Comparison of ENCODE assay signal across 15 mouse cellular contexts in the genomic region with DNA sequence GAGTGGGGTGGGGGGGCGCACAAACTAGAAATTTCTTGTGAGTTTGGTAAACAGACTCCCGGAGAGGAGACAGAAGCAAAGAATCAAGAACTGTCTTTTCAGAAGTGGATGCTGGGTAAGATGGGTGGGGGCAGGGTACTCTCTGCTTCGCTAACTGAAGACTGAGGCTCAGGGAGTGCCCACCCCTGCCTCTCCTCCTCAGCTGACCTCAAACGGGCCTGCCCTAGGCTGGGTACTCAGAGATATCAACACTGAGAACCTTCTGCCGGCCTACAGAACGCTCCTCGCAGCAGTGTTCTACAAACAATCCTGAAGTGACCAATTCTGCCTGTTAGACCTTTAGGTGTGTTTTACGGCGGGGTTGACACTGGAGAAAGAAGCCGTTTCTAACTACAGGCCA. TPM values are rescaled to one million over a fixed set of nuclear protein-coding genes. Genes with fewer than 3 reads are reported as not detected.
DNase-seq lines count a peak whose midpoint lies in the region; ATAC-seq and TF ChIP-seq lines count a peak whose summit lies in the region.
"Had no signal": no experiment of that assay in that cellular context is flagged by ENCODE, and none has a peak within 500 bp of the region (broad histone marks: within the 10 kb centered on the region; RNA-seq: fewer than 3 reads in every experiment).

No protein-coding gene starts in this region.

- peaks cover 14% of the 10 kb centered on the region; the same call in 1 of the 2 replicates for H3K4me1 ChIP-seq in midbrain, embryonic 13.5 days (replicated peaks)
- H3K4me1 ChIP-seq in midbrain, embryonic 10.5 days: peaks cover 14% of the 10 kb centered on the region
- peaks cover 12% of the 10 kb centered on the region for H3K4me1 ChIP-seq in forebrain, embryonic 15.5 days
- H3K4me1 ChIP-seq in limb, embryonic 14.5 days (ENCODE audit: control insufficient read depth, insufficient read depth, low read length): no peaks in the 10 kb centered on the region
- H3K4me1 ChIP-seq: embryonic facial prominence, embryonic 13.5 days; heart, embryonic 12.5 days; liver, embryonic 13.5 days had no signal

- H3K9me3 ChIP-seq in midbrain, embryonic 13.5 days: no peaks in the 10 kb centered on the region
- no peaks in the 10 kb centered on the region for H3K9me3 ChIP-seq in midbrain, embryonic 10.5 days (replicated peaks)
- no peaks in the 10 kb centered on the region for H3K9me3 ChIP-seq in forebrain, embryonic 15.5 days
- no peaks in the 10 kb centered on the region for H3K9me3 ChIP-seq in limb, embryonic 14.5 days (ENCODE audit: control insufficient read depth, low read length)
- H3K9me3 ChIP-seq: embryonic facial prominence, embryonic 13.5 days; heart, embryonic 12.5 days; liver, embryonic 13.5 days had no signal

- TF ChIP-seq POLR2A in limb, embryonic 14.5 days (IDR thresholded peaks at IDR 0.05; ENCODE audit: borderline replicate concordance, extremely low read depth, insufficient read depth, insufficient read length): no peak

- no peak for DNase-seq in midbrain, embryonic 10.5 days (ENCODE audit: low spot score)
- no peak for DNase-seq in limb, embryonic 14.5 days (ENCODE audit: low spot score)
- DNase-seq in embryo, embryonic 10 days (ENCODE audit: low spot score): no peak
- no peak for DNase-seq in left cerebral cortex, adult 8-10 months (ENCODE audit: low spot score in 2 of 2)
- DNase-seq in heart, postnatal 10 days: no peak
- DNase-seq: adrenal gland, postnatal 36 days; gastrocnemius, postnatal 10 days; kidney, adult 8-10 months; liver, embryonic 13.5 days had no signal

- peak overlapping the region; percentile 28; the same call in 1 of the 2 replicates for H3K4me2 ChIP-seq in midbrain, embryonic 13.5 days (replicated peaks)
- H3K4me2 ChIP-seq in forebrain, embryonic 15.5 days (replicated peaks): peak overlapping the region; percentile 45
- H3K4me2 ChIP-seq in limb, embryonic 14.5 days (replicated peaks; ENCODE audit: low read depth, low read length, severe bottlenecking): peak overlapping the region; percentile 29
- H3K4me2 ChIP-seq: embryonic facial prominence, embryonic 13.5 days; heart, embryonic 12.5 days; liver, embryonic 13.5 days had no signal

- no peak overlapping the region for H3K9ac ChIP-seq in midbrain, embryonic 13.5 days (replicated peaks)
- no peak overlapping the region for H3K9ac ChIP-seq in forebrain, embryonic 15.5 days (replicated peaks)
- H3K9ac ChIP-seq in limb, embryonic 14.5 days (ENCODE audit: low read depth, low read length, severe bottlenecking): no peak overlapping the region
- H3K9ac ChIP-seq: embryonic facial prominence, embryonic 13.5 days; heart, embryonic 12.5 days; liver, embryonic 13.5 days had no signal

- ATAC-seq in midbrain, embryonic 13.5 days: peak; percentile 62; the same call in 1 of the 2 replicates
- no peak for ATAC-seq in forebrain, embryonic 15.5 days (replicated peaks)
- no peak for ATAC-seq in limb, embryonic 14.5 days (ENCODE audit: low FRiP score, low read depth)

- H3K27me3 ChIP-seq in midbrain, embryonic 13.5 days: peaks cover 48% of the 10 kb centered on the region
- H3K27me3 ChIP-seq in midbrain, embryonic 10.5 days (ENCODE audit: low read depth, poor library complexity, severe bottlenecking): peaks cover 73% of the 10 kb centered on the region
- peaks cover 14% of the 10 kb centered on the region; the same call in 1 of the 2 replicates for H3K27me3 ChIP-seq in forebrain, embryonic 15.5 days
- H3K27me3 ChIP-seq in limb, embryonic 14.5 days (ENCODE audit: control insufficient read depth, insufficient read depth, low read length): peaks cover 14% of the 10 kb centered on the region; the same call in 1 of the 2 replicates

- no peaks in the 10 kb centered on the region for H3K36me3 ChIP-seq in midbrain, embryonic 13.5 days
- H3K36me3 ChIP-seq in midbrain, embryonic 10.5 days: no peaks in the 10 kb centered on the region
- H3K36me3 ChIP-seq in forebrain, embryonic 15.5 days: no peaks in the 10 kb centered on the region
- no peaks in the 10 kb centered on the region for H3K36me3 ChIP-seq in limb, embryonic 14.5 days (ENCODE audit: control insufficient read depth, insufficient read depth, low read length)
- H3K36me3 ChIP-seq: embryonic facial prominence, embryonic 13.5 days; heart, embryonic 12.5 days; liver, embryonic 13.5 days had no signal

- H3K4me3 ChIP-seq in midbrain, embryonic 13.5 days (replicated peaks): no peak overlapping the region
- H3K4me3 ChIP-seq in midbrain, embryonic 10.5 days: no peak overlapping the region
- peak overlapping the region; percentile 25 for H3K4me3 ChIP-seq in forebrain, embryonic 15.5 days
- H3K4me3 ChIP-seq in limb, embryonic 14.5 days (replicated peaks; ENCODE audit: low read length): no peak overlapping the region
- H3K4me3 ChIP-seq: embryonic facial prominence, embryonic 13.5 days; heart, embryonic 12.5 days; liver, embryonic 13.5 days had no signal

- intact Hi-C loops in heart, postnatal 10 days (cut with DNase I): no loop called here

- H3K27ac ChIP-seq in midbrain, embryonic 13.5 days: peak overlapping the region; percentile 39; the same call in 1 of the 2 replicates
- H3K27ac ChIP-seq in midbrain, embryonic 10.5 days (replicated peaks): no peak overlapping the region
- H3K27ac ChIP-seq in forebrain, embryonic 15.5 days (replicated peaks): no peak overlapping the region
- no peak overlapping the region for H3K27ac ChIP-seq in limb, embryonic 14.5 days (replicated peaks; ENCODE audit: low read depth, low read length)
- H3K27ac ChIP-seq: embryonic facial prominence, embryonic 13.5 days; liver, embryonic 13.5 days; macrophage had no signal

- WGBS in midbrain, embryonic 13.5 days: 69% methylated on average over 10 of the region's 10 CpGs
- WGBS in midbrain, embryonic 10.5 days: 74% methylated on average over 10 of the region's 10 CpGs
- 50% methylated on average over 10 of the region's 10 CpGs for WGBS in forebrain, embryonic 15.5 days
- WGBS in limb, embryonic 14.5 days: 45% methylated on average over 10 of the region's 10 CpGs

RNA-seq across cellular contexts. Expression of a gene that starts 50.6 kb away (rescaled TPM):
- 11.3 and 12.6 TPM in 2 replicates for polyA plus RNA-seq in midbrain, embryonic 13.5 days (2015; fragmentation: Nextera tagmentation; extraction: Ambion mirVana)
- 8.8 and 9.7 TPM in 2 replicates for polyA plus RNA-seq in midbrain, embryonic 10.5 days (2016; fragmentation: Nextera tagmentation; extraction: Ambion mirVana)
- 29.6 and 33.4 TPM in 2 replicates for polyA plus RNA-seq in forebrain, embryonic 15.5 days (2015; fragmentation: Nextera tagmentation; extraction: Ambion mirVana)
- 0.08 and 0.09 TPM in 2 replicates for polyA plus RNA-seq in limb, embryonic 14.5 days (2012; rRNA removed)
- 0.11 TPM in 1 of 2 replicates, not detected in the other for polyA plus RNA-seq in limb, embryonic 14.5 days (2014; fragmentation: Nextera tagmentation; extraction: Ambion mirVana)
- 100 to 1,000 TPM in 1 of 4 experiments, 10 to 100 TPM in 3; 91.6 to 102 (median 92.5) TPM for total RNA-seq in left cerebral cortex, adult 8-10 months (2022)
- not detected for total RNA-seq in heart, postnatal 10 days (2021)
- polyA plus RNA-seq: heart, embryonic 12.5 days; macrophage; spleen, adult 2 months had no signal

RNA-seq across cellular contexts. Expression of a gene that starts 52.4 kb away (rescaled TPM):
- 28.3 and 31.6 TPM in 2 replicates for polyA plus RNA-seq in midbrain, embryonic 13.5 days (2015; fragmentation: Nextera tagmentation; extraction: Ambion mirVana)
- polyA plus RNA-seq in midbrain, embryonic 10.5 days (2016; fragmentation: Nextera tagmentation; extraction: Ambion mirVana): 26.0 and 27.9 TPM in 2 replicates
- polyA plus RNA-seq in forebrain, embryonic 15.5 days (2015; fragmentation: Nextera tagmentation; extraction: Ambion mirVana): 41.6 and 42.3 TPM in 2 replicates
- 36.2 and 38.7 TPM in 2 replicates for polyA plus RNA-seq in limb, embryonic 14.5 days (2012; rRNA removed)
- polyA plus RNA-seq in limb, embryonic 14.5 days (2014; fragmentation: Nextera tagmentation; extraction: Ambion mirVana): 59.7 and 64.8 TPM in 2 replicates
- 10 to 100 TPM; 20.8 to 40.4 (median 27.7) TPM for total RNA-seq in left cerebral cortex, adult 8-10 months (2022)
- total RNA-seq in heart, postnatal 10 days (2021): 10 to 100 TPM; 39.1 to 42.0 TPM
